Mouse (Mus musculus): ENCODE results near the gene Cysrt1.

GRCm38 (mm10) chr2:25243342-25243741 is 1.1 kb upstream of the Cysrt1 start:
- TF ChIP-seq CTCF (IDR thresholded peaks at IDR 0.05; ENCODE audit: low read depth, low read length) (no peak), POLR2A (IDR thresholded peaks at IDR 0.05; ENCODE audit: borderline replicate concordance, low read depth, low read length) (no peak)
